ENCODE assay signal across 19 mouse cellular contexts in genomic region chr2:163777061-163777460, GRCm38 (mm10). TPM values are rescaled to one million over a fixed set of nuclear protein-coding genes. Genes with fewer than 3 reads are reported as not detected.
"Had no signal": no experiment of that assay in that cellular context is flagged by ENCODE, and none has a peak within 500 bp of the region (broad histone marks: within the 10 kb centered on the region; RNA-seq: fewer than 3 reads in every experiment).

No protein-coding gene starts in this region.

- H3K9me3 ChIP-seq: midbrain, embryonic 12.5 days; midbrain, embryonic 15.5 days; neural tube, embryonic 13.5 days; neural tube, embryonic 15.5 days had no signal

- ATAC-seq: midbrain, embryonic 15.5 days had no signal

- H3K27ac ChIP-seq: liver, embryonic 14.5 days; midbrain, embryonic 12.5 days; midbrain, embryonic 15.5 days; neural tube, embryonic 13.5 days; neural tube, embryonic 15.5 days had no signal

- H3K36me3 ChIP-seq: midbrain, embryonic 12.5 days; midbrain, embryonic 15.5 days; neural tube, embryonic 13.5 days; neural tube, embryonic 15.5 days had no signal

- H3K4me2 ChIP-seq: lung, embryonic 14.5 days; midbrain, embryonic 12.5 days; midbrain, embryonic 15.5 days; neural tube, embryonic 13.5 days; neural tube, embryonic 15.5 days had no signal

- H3K4me3 ChIP-seq: midbrain, embryonic 12.5 days; midbrain, embryonic 15.5 days; myocyte; neural tube, embryonic 13.5 days; neural tube, embryonic 15.5 days had no signal

- DNase-seq: lung, adult 18-20 months; lung, embryonic 14.5 days; lung, postnatal 10 days; lung, postnatal 4 days; right cerebral cortex, adult 18-20 months; right cerebral cortex, postnatal 25 days; right cerebral cortex, postnatal 4 days; spleen, adult 18-20 months; thymus, adult 18-20 months; thymus, postnatal 14 days; thymus, postnatal 36 days had no signal

- H3K27me3 ChIP-seq: midbrain, embryonic 15.5 days; neural tube, embryonic 13.5 days; neural tube, embryonic 15.5 days had no signal

- H3K4me1 ChIP-seq: midbrain, embryonic 15.5 days; neural tube, embryonic 13.5 days had no signal

- H3K9ac ChIP-seq: liver, embryonic 14.5 days; lung, embryonic 14.5 days; midbrain, embryonic 12.5 days; midbrain, embryonic 15.5 days; neural tube, embryonic 13.5 days; neural tube, embryonic 15.5 days had no signal

RNA-seq across cellular contexts. Expression of gene Ccn5, which starts 43.6 kb away (rescaled TPM):
- total RNA-seq: megakaryocyte-erythroid progenitor cell, adult 5-6 weeks had no signal
- polyA plus RNA-seq: small intestine, adult 2 months had no signal
